Mouse (Mus musculus): Measurements from ENCODE around the gene Selenoh.

GRCm38 (mm10) chr2:84655864-84656263, 14.7 kb downstream of the Selenoh start:
- TF ChIP-seq MAX (IDR thresholded peaks at IDR 0.05; ENCODE audit: low read depth) = no peak
- TF ChIP-seq POLR2A (IDR thresholded peaks at IDR 0.05; ENCODE audit: insufficient read length, low read depth) = no peak
- TF ChIP-seq MYOG (IDR thresholded peaks at IDR 0.05; ENCODE audit: control insufficient read depth in 1 of 3, insufficient read depth in 1 of 3, insufficient read length in 2 of 3, low read depth in 2 of 3) = no peak
- no peak for TF ChIP-seq USF1 (IDR thresholded peaks at IDR 0.05; ENCODE audit: low read depth)
- no peak for TF ChIP-seq MYOD1 (IDR thresholded peaks at IDR 0.05; ENCODE audit: control insufficient read depth in 1 of 3, insufficient read length in 2 of 3, low read depth in 2 of 3)
- TF ChIP-seq E2F4 (IDR thresholded peaks at IDR 0.05; ENCODE audit: insufficient read depth) = no peak
- no peak for TF ChIP-seq TCF12 (IDR thresholded peaks at IDR 0.05; ENCODE audit: insufficient read depth, poor library complexity, severe bottlenecking)
- no peak for TF ChIP-seq SRF (IDR thresholded peaks at IDR 0.05; ENCODE audit: control insufficient read depth, insufficient read length, low read depth)
- TF ChIP-seq POLR2AphosphoS2 (IDR thresholded peaks at IDR 0.05; ENCODE audit: insufficient read length, low read depth) = no peak
- no peak for TF ChIP-seq CEBPB (IDR thresholded peaks at IDR 0.05; ENCODE audit: insufficient read depth, poor library complexity, severe bottlenecking)
- no peak for TF ChIP-seq REST (IDR thresholded peaks at IDR 0.05; ENCODE audit: insufficient read depth, insufficient read length)
